Mouse (Mus musculus) liver, adult 2 months (tissue): ENCODE data around the gene Mybpc3. TPM values are rescaled to one million over a fixed set of nuclear protein-coding genes. Genes with fewer than 3 reads are reported as not detected.

Experiments used
- DNase-seq: peaks from one replicate; pipeline ENCODE4 v3.0.0-alpha.2; 2011; ENCODE audit warnings: low read depth, low spot score; ENCODE audit errors: extremely low read depth
- H3K27ac ChIP-seq: fragments of 200-500 bp; replicated peaks from 2 replicates; pipeline ENCODE4 v1.5.1; 2012; ENCODE audit warnings: low read depth, mild to moderate bottlenecking, control low read depth, inconsistent platforms, low read length; ENCODE audit not compliant: insufficient read depth
- H3K27me3 ChIP-seq: fragments of 200-500 bp; 2 replicates; pipeline ENCODE4 v1.6.1; 2012; ENCODE audit warnings: mild to moderate bottlenecking, moderate library complexity, low read length, inconsistent platforms; ENCODE audit not compliant: control insufficient read depth, insufficient read depth
- H3K36me3 ChIP-seq: fragments of 200-500 bp; 2 replicates; pipeline ENCODE4 v1.6.1; 2012; ENCODE audit warnings: low read length, inconsistent platforms; ENCODE audit not compliant: control insufficient read depth, insufficient read depth
- H3K4me1 ChIP-seq: fragments of 200-500 bp; 2 replicates; pipeline ENCODE4 v1.6.1; 2011; ENCODE audit warnings: low read length; ENCODE audit not compliant: control insufficient read depth, insufficient read depth
- H3K4me3 ChIP-seq: fragments of 200-500 bp; 2 replicates; pipeline ENCODE4 v1.5.1; 2011; ENCODE audit warnings: low read depth, mild to moderate bottlenecking, control low read depth, low read length, moderate library complexity; ENCODE audit not compliant: insufficient read depth
- H3K79me2 ChIP-seq: fragments of 200-500 bp; 2 replicates; pipeline ENCODE4 v1.6.1; 2012; ENCODE audit warnings: inconsistent platforms, mild to moderate bottlenecking, low read length, moderate library complexity; ENCODE audit not compliant: control insufficient read depth, insufficient read depth
- H3K9ac ChIP-seq: fragments of 200-500 bp; 2 replicates; pipeline ENCODE4 v1.6.1; 2012; ENCODE audit warnings: low read depth, mild to moderate bottlenecking, control low read depth, inconsistent platforms, low read length
- CTCF ChIP-seq: fragments of 200-500 bp; IDR thresholded peaks from 2 replicates; pipeline ENCODE4 v1.5.1; 2011; ENCODE audit warnings: low read depth, low read length, control low read depth
- POLR2A ChIP-seq: fragments of 200-500 bp; IDR thresholded peaks from 2 replicates; pipeline ENCODE4 v1.6.1; 2011; ENCODE audit warnings: low read length, control low read depth; ENCODE audit not compliant: insufficient read depth; ENCODE audit errors: extremely low read depth
- WGBS: fragments of 180-500 bp; shearing (Covaris S2); methylation state at CpG from one replicate; pipeline ENCODE4 v1.1.7; 2018; 5-methylcytosine and 5-hydroxymethylcytosine counted together
- polyA plus RNA-seq: library from polyadenylated mRNA; depleted of rRNA; stranded (reverse); fragments of >200 nt; gene quantifications from 2 replicates; pipeline ENCODE4 v1.2.3, GENCODE M21; 2012
- total RNA-seq: library from RNA; depleted of rRNA; stranded (reverse); fragments of >200 nt; gene quantifications from 2 replicates; pipeline ENCODE4 v1.2.3, GENCODE M21; 2014

Gene Mybpc3
- total and polyA plus RNA-seq, 2 experiments: 0.04 TPM; not detected in 1

DNA sequence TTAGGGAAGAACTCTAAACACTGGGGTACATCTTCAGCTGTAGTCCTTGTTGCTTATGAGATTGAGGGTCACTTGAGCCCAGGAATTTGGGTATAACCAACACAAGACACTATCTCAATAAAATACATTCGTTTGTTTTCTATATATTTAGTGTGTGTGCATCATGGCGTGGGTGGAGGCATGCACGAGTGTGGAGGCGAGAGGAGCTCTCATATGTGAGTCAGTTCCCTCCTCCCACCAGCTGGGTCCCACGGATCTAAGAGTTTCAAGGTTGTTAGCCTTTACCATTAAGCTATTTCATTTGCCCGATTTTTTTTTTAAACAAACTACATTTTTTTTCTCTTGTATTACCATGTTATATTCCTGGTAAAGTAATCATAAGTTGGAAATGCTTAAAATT is 27.1 kb upstream of the Mybpc3 start:
- H3K27me3 ChIP-seq: no peaks in the 10 kb centered on the region
- no peak overlapping the region for H3K27ac ChIP-seq
- H3K9ac ChIP-seq: no peak overlapping the region
- H3K36me3 ChIP-seq: no peaks in the 10 kb centered on the region
- no peak for TF ChIP-seq CTCF
- 78% methylated on average over 6 of the region's 6 CpGs for WGBS
- no peak for DNase-seq
- no peak overlapping the region for H3K4me3 ChIP-seq
- no peaks in the 10 kb centered on the region for H3K79me2 ChIP-seq
- H3K4me1 ChIP-seq: no peaks in the 10 kb centered on the region

DNA sequence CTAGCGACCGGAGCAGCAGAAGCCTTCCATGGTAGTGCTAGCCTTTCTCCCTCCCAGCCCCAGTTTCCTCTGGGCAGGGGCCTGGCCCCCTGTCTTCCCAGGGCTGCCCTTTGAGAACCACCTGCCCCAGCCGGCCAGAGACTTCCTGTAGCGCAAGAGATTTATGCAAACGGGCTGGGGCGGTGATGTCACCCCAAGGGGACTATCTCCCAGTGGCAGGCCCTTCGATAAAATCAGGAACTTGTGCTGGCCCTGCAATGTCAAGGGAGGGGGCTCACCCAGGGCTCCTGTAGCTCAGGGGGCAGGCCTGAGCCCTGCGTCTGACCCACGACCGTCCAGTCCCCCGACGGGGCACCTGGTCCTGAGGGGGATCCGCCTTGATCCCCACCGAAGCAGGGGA is 21.4 kb upstream of the Mybpc3 start:
- TF ChIP-seq POLR2A (no peak), CTCF (no peak)
- WGBS: 80% methylated on average over 14 of the region's 14 CpGs
- DNase-seq: no peak
- H3K9ac ChIP-seq: peak overlapping the region; percentile 45; the same call in 1 of the 2 replicates
- H3K4me1 ChIP-seq: no peaks in the 10 kb centered on the region
- H3K36me3 ChIP-seq: no peaks in the 10 kb centered on the region
- H3K4me3 ChIP-seq: peak overlapping the region; percentile 57
- peak overlapping the region; percentile 39 for H3K27ac ChIP-seq
- H3K27me3 ChIP-seq: no peaks in the 10 kb centered on the region
- no peaks in the 10 kb centered on the region for H3K79me2 ChIP-seq

DNA sequence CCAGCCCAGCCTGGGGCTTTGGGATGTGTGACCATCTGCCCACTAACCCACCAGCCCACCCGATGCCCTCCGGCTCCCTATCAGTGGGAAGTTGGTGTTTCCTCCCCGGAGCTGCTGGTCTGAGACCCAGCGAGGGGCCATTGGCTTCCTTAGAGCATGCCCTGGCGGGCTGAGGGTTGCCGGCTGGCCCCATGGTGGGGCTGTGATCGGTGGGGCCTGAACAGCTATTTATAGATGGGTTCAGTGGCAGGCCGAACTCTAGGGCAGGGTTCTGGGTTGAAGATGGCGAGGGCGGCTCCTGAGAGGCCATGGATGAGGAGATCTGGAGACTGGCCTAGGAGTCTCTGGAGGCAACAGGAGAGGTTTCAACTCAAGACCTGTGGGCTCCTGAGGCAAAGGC is 20.9 kb upstream of the Mybpc3 start:
- Histone ChIP-seq H3K27ac (peak overlapping the region; percentile 39), H3K4me1 (no peaks in the 10 kb centered on the region), H3K9ac (peak overlapping the region; percentile 45; the same call in 1 of the 2 replicates), H3K36me3 (no peaks in the 10 kb centered on the region), H3K27me3 (no peaks in the 10 kb centered on the region), H3K4me3 (peak overlapping the region; percentile 57), H3K79me2 (no peaks in the 10 kb centered on the region)
- no peak for TF ChIP-seq POLR2A
- no peak for TF ChIP-seq CTCF
- DNase-seq: no peak
- 78% methylated on average over 10 of the region's 10 CpGs for WGBS

DNA sequence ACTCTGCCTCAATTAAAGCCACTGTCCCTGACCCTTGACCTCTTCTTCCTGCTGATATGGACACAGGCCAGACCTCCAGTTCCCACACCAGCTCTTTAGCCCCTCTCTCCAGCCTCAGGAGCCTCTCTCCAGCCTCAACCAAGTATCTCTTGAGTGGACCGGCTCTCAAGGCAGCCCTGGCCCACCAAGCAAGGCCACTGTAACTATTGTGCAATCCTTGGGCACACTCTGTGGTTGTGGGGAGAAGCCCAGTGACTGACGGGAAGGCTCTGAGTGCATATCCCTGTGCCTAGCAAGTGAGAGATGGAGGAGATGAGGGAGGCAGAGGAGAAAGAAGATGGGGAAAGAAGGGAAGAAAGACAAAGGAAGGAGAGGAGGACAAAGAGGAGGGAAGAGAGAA is 19.8 kb upstream of the Mybpc3 start:
- no peaks in the 10 kb centered on the region for H3K36me3 ChIP-seq
- 0 out of 2 replicates have a peak overlapping the region, but pooled peaks have one; percentile 10 for H3K9ac ChIP-seq
- TF ChIP-seq POLR2A: no peak
- no peak for TF ChIP-seq CTCF
- H3K4me3 ChIP-seq: no peak overlapping the region
- H3K79me2 ChIP-seq: no peaks in the 10 kb centered on the region
- no peaks in the 10 kb centered on the region for H3K27me3 ChIP-seq
- peak; percentile 23 for DNase-seq
- no peaks in the 10 kb centered on the region for H3K4me1 ChIP-seq
- 28% methylated on average over 2 of the region's 2 CpGs for WGBS
- H3K27ac ChIP-seq: 0 out of 2 replicates have a peak overlapping the region, but pooled peaks have one; percentile 1

DNA sequence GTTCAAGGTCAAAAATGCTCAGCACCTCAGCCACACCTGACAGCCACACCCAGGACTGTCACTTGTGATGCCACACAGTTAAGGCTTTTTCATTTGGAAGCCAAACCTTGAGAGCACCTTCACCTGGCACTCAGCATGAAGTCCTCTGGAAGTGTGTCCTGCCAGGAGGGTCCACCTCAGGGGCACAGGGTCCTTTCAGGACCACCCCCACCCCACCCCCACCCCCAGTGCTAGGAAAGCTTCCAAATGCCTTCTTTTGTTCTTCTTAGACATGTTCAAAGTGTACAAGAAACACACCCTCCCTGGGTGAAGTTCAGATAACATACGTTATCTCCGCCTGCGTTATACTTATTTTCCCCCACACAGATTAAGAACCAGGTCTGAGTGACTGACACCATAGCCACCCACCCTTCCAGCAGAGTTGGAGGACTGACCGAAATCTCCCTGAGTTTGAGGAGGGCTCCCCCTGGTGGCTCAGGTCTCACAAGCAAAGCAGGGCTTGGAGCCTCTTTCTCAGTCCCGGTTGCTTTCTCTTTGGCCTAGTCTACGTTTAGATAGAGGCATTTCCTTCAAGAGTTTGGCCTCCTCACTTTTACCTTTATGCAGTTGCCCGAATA is 16.7 kb upstream of the Mybpc3 start:
- no peak overlapping the region for H3K27ac ChIP-seq
- H3K79me2 ChIP-seq: no peaks in the 10 kb centered on the region
- no peak for TF ChIP-seq POLR2A
- TF ChIP-seq CTCF: peak; percentile 96
- 4% methylated on average over 7 of the region's 7 CpGs for WGBS
- no peaks in the 10 kb centered on the region for H3K4me1 ChIP-seq
- H3K4me3 ChIP-seq: no peak overlapping the region
- DNase-seq: peak; percentile 71
- no peak overlapping the region for H3K9ac ChIP-seq
- H3K36me3 ChIP-seq: no peaks in the 10 kb centered on the region
- no peaks in the 10 kb centered on the region for H3K27me3 ChIP-seq

DNA sequence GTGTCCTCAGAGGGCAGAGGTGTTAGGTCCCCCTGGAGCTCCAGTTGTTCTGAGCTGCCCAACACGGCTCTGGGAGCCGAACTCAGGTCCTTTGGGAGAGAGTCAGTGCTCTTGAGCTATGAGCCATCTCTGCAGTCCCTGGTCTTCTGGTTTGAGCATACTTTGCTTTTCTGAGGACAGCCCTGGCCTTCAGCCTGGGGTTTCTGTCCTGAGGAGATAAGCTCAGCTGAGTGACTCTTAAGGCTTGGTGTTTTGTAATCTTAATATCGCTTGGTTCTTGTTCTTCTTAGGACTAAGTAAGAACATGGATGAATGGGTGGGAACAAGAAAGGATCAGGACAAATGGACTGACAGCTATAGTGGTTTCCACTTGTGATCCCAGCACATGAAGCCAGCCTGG is 9.8 kb upstream of the Mybpc3 start:
- no peaks in the 10 kb centered on the region for H3K79me2 ChIP-seq
- H3K27ac ChIP-seq: no peak overlapping the region
- TF ChIP-seq POLR2A (no peak), CTCF (no peak)
- no peak overlapping the region for H3K9ac ChIP-seq
- H3K27me3 ChIP-seq: no peaks in the 10 kb centered on the region
- H3K4me3 ChIP-seq: no peak overlapping the region
- no peaks in the 10 kb centered on the region for H3K36me3 ChIP-seq
- 91% methylated on average over 3 of the region's 3 CpGs for WGBS
- no peak for DNase-seq
- peaks cover 5% of the 10 kb centered on the region; the same call in 1 of the 2 replicates for H3K4me1 ChIP-seq
